Mouse (Mus musculus): Measurements from ENCODE around the gene Xpnpep3.

Gene Xpnpep3

GRCm38 (mm10) chr15:81399638-81400315, at the start of gene Xpnpep3, which contains the start of gene St13:
Gene Xpnpep3, plus strand, starts transcription at chr15:81400138.
Gene St13, minus strand, starts transcription at chr15:81400077.
- DNase-seq (ENCODE audit: low spot score in 2 of 2), result peak; percentile 97 to 98

GRCm38 (mm10) chr15:81350401-81350800, 49.5 kb upstream of the Xpnpep3 start:
- DNase-seq (ENCODE audit: low spot score in 2 of 2), result no peak

DNA sequence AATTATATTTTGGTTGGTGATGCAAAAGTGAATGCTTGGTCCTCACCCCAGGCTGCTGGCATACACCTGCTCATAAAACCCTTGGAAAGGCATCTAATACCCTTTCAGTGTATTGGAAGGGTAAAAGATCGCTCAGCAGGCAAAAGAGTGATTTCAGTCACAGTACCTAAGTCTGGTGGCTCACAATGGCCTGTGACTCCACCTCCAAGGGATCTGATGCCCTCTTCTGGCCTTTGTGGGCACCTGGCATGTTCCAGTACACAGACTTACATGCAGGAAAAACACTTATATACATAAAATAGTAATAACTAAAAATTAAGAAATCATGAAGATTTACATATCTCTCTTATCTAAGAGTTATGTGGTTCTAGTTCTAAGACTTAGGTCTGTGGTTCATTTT, 47.3 kb upstream of the Xpnpep3 start:
- no peak for DNase-seq (ENCODE audit: low spot score in 2 of 2)

DNA sequence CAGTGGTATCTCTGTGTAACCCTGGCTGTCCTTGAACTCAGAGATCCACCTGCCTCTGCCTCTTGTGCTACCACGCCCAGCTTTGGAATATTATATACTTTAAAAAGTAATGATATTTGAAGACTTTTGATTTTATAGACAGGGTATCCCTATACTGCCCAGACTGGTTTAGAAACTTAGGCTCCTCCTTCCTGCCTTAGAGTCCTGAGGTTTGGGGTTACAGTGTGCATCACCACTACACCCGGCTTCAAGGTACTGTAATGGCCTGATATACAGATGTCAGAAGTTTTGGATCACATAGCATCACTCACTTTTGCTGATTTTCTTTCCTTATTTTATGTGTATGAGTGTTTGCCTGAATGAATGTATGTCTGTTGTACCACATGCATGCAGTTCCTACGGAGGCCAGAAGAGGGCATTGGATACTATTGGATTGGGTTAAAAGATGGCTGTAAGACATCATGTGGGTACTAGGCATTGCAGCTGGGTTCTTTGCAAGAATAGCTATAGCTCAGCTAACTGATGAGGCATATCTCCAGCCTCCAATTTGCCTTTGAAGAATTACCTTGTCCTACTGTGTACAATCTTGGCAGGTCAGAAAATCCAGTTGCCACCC, 44.7 kb upstream of the Xpnpep3 start:
- DNase-seq (ENCODE audit: low spot score in 2 of 2), result no peak

DNA sequence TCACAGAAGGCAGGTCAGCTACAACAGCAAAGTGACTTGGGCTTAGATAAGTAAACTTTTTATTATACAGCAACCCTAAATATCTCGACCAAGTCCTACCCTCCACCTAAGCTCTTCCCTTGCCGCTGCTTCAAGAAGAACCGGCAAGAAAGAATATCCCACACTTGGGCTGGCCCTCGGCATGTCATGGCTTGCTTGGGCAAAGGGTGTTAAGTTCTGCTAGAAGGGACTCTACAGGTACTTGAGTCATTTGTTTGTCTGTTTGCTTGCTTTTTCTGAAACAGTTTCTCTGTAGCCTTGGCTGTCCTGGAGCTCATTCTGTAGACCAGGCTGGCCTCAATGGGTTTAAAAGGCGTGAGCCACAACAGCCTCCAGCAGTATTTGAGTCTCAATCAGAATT, 43.0 kb upstream of the Xpnpep3 start:
- no peak for DNase-seq (ENCODE audit: low spot score in 2 of 2)

- DNase-seq (ENCODE audit: low spot score in 2 of 2), result no peak
Observed at GRCm38 (mm10) chr15:81358943-81359342, 41.0 kb upstream of the Xpnpep3 start.

DNA sequence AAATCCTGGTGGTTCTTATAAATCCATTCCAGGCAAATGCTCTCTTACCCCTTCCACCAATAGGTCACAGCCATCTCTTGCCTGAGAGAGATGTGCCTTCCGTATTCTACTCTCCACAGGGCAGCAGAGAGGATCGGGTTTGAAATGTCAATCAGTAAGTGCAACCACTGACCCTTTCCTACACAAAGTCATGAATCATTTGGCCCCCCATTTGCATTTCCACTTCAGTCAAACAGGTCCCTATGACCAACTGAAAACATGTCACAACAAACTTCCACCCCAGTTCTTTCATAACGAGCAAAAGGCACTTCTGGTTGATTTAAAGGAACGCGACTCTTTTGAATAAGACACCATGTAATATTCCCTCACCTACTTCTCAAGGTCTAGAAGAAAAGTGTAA, 40.5 kb upstream of the Xpnpep3 start:
- no peak for DNase-seq (ENCODE audit: low spot score in 2 of 2)

DNA sequence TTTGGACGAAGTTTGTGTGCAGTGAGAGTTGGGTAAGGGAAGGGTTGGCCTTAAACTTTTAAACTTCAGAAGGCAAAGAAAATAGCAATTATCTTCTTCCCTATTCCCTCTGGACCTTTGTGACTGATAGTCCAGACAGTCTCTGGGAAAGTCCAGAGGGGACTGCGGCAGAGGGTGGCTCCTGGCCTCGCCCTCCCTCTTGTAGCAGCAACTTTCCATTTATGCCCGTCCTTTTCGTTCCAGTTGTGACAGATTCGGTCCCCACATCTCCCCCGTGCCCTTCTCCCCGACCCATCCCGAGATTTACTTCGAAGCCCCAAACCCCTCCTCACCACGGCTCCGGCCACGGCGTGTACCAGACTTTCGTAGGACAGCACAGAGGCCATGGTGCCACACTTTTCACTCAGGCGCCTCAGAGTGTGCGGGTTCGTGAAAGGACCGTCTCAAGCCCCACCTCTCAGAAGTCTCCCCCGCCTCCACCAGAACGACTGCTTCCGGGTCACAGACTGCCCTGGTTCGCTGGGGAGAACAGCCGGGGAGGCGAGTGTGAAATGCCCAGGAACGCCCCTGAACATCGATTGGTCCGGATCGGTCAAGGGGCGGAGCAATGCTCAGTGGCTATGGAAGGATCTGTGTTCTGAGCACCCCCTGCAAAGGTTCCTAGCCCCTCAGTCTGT, 39.5 kb upstream of the Xpnpep3 start, which contains the start of gene Slc25a17:
Gene Slc25a17, minus strand, starts transcription at position 468 of the 677 bp plus-strand sequence.
- DNase-seq (ENCODE audit: low spot score in 2 of 2), result peak; percentile 90 to 91

GRCm38 (mm10) chr15:81361022-81361404, 38.9 kb upstream of the Xpnpep3 start:
- DNase-seq (ENCODE audit: low spot score in 2 of 2), result no peak

DNA sequence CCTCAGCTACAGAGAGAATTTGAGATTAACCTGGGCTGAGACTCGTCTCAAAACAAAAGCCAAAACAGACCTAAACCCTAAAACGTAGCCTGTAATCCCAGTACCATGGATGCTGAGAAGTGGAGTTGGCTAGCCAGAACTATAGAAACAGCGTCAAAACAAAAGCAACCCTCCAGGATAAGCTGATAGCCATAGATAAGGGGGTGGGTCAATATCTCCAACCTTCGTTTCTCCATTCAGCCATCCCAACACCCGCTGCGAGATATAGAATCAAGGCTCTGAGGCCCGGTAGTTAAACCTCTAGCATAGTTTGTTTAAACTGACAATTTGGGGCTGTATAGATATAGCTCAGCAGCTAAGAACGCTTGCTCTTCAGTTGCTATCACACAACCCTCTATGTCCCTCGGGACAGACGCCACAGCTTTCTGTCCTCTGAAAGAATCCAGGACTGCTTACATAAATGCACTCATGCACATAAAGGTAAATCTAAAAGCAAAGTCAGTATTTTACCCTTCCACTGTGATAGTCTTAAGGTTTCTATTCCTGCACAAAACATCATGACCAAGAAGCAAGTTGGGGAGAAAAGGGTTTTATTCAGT, 38.4 kb upstream of the Xpnpep3 start:
- no peak for DNase-seq (ENCODE audit: low spot score in 2 of 2)

GRCm38 (mm10) chr15:81362501-81362900, 37.4 kb upstream of the Xpnpep3 start:
- no peak for DNase-seq (ENCODE audit: low spot score in 2 of 2)

GRCm38 (mm10) chr15:81364271-81364670, 35.7 kb upstream of the Xpnpep3 start:
- DNase-seq (ENCODE audit: low spot score in 2 of 2), result no peak

GRCm38 (mm10) chr15:81365246-81365645, 34.7 kb upstream of the Xpnpep3 start:
- DNase-seq (ENCODE audit: low spot score in 2 of 2), result no peak

DNA sequence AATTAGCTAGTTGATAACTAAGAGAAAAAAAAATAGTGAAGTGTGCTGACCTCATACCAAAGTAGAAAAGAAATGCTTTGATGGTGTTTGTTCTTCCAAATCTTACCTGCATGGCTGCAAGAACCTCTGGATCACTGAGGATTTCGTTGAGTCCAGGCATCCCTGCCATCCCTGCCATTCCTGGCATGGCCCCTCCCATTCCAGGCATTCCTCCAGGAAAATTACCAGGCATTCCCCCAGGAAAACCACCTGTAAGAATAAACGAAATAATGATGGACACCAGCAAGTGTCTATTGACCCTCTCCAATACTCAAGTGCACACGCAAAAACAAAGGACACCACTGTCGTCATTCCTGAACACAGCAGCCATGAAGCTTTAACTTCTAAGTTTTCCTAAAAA, 33.7 kb upstream of the Xpnpep3 start:
- no peak for DNase-seq (ENCODE audit: low spot score in 2 of 2)

DNA sequence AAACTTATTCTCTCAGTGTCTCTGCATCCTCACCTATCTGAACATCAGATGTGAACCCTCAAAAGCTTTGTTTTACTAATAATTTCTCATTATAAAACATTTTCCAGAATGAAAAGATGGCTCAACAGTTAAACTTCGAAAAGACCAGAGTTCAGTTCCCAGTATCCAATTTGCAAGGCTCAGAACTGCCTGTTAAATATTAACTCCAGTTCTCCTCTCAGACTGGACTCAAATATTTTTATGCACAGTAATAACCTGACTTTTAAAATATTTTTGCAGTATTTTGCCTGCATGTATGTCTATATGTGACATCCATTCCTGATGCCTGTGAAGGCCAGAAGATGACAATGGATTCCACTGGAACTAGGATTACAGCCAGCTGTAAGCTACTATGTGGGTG, 31.3 kb upstream of the Xpnpep3 start:
- DNase-seq (ENCODE audit: low spot score in 2 of 2), result no peak

GRCm38 (mm10) chr15:81370356-81370755, 29.6 kb upstream of the Xpnpep3 start:
- DNase-seq (ENCODE audit: low spot score in 2 of 2), result no peak

DNA sequence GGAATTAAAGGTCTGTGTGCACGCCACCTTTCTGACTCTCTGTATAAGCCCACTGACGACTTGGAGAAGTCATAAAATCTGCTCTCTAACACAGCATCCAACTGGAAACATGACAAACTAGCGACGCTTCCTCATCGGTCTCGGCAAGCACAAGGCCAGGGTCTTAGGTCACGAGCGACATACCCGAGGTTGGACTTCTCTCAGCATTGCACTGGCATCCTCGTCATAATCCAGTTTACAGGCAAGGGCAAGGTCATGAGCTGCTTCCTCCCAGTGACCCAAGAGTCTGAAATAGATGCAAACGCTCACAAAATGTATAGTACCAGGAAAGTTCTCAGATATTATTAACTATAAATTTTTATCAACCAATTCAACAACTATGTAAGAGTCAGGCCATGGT, 25.3 kb upstream of the Xpnpep3 start:
- no peak for DNase-seq (ENCODE audit: low spot score in 2 of 2)

DNA sequence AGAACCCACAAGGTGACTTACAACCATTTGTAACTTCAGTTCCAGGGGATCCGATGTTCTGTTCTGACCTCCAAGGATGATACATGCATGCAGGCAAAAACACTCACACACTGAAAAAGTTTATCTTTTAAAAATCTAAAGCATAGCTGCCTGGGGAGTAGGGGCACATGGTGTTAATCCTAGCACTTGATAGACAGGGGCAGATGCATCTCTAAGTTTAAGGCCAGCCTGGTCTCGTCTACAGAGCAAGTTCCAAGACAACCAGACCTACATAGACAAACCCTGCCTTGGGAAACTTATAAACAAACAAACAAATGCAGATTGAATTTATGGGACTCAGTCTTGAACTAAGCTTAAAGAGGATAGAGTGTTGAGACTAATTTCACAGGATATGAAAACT, 21.1 kb upstream of the Xpnpep3 start:
- DNase-seq (ENCODE audit: low spot score in 2 of 2), result no peak

- no peak for DNase-seq (ENCODE audit: low spot score in 2 of 2)
Observed at GRCm38 (mm10) chr15:81386327-81386726, 13.6 kb upstream of the Xpnpep3 start.

- DNase-seq (ENCODE audit: low spot score in 2 of 2), result peak; percentile 37 to 52
Observed at GRCm38 (mm10) chr15:81392997-81393396, 6.9 kb upstream of the Xpnpep3 start.

- DNase-seq (ENCODE audit: low spot score in 2 of 2), result no peak
Observed at GRCm38 (mm10) chr15:81394211-81394915, 5.6 kb upstream of the Xpnpep3 start.

- DNase-seq (ENCODE audit: low spot score in 2 of 2), result no peak
Observed at GRCm38 (mm10) chr15:81398189-81398588, 1.7 kb upstream of the Xpnpep3 start.

Data from frontal cortex, postnatal 36 days (tissue).